Mouse (Mus musculus): ENCODE data around the gene Fam222b.

- no peak for TF ChIP-seq CTCF (IDR thresholded peaks at IDR 0.05; ENCODE audit: insufficient read depth, low read length)
- TF ChIP-seq POLR2A (IDR thresholded peaks at IDR 0.05; ENCODE audit: borderline replicate concordance, extremely low read depth, low read depth, low read length) = no peak
Measured at GRCm38 (mm10) chr11:78114676-78115366, 20.4 kb downstream of the Fam222b start.
